Mouse (Mus musculus): ENCODE results near the gene Acaca. TPM values are rescaled to one million over a fixed set of nuclear protein-coding genes. Genes with fewer than 3 reads are reported as not detected.

The Acaca gene
- polyA plus RNA-seq, 1 experiment from 2014 or later: 22.5 TPM

- DNase-seq (ENCODE audit: low spot score): no peak
- WGBS: 67% methylated on average over 13 of the region's 13 CpGs
- H3K4me3 ChIP-seq (ENCODE audit: low read depth, low read length): no peak overlapping the region
These were observed 296.5 kb downstream of the Acaca start for GRCm38 (mm10) chr11:84425736-84426632.

GRCm38 (mm10) chr11:84426633-84426998 lies 297.1 kb downstream of the Acaca start:
- 91% methylated on average over 5 of the region's 5 CpGs for WGBS
- DNase-seq (ENCODE audit: low spot score) (no peak), ATAC-seq (replicated peaks; ENCODE audit: insufficient number of reproducible peaks, low FRiP score, low TSS enrichment, low read depth) (no peak)

More at GRCm38 (mm10) chr11:84425736-84426632, 296.5 kb downstream of the Acaca start:
- no peaks in the 10 kb centered on the region for H3K27me3 ChIP-seq (ENCODE audit: control insufficient read depth, insufficient read depth, low read length)
- no peak overlapping the region for H3K9ac ChIP-seq (replicated peaks; ENCODE audit: low read length)
- no peaks in the 10 kb centered on the region for H3K36me3 ChIP-seq (replicated peaks; ENCODE audit: control insufficient read depth, insufficient read depth, low read depth, low read length)
- H3K4me1 ChIP-seq (ENCODE audit: control insufficient read depth, insufficient read depth, low read length): no peaks in the 10 kb centered on the region
- no peaks in the 10 kb centered on the region for H3K9me3 ChIP-seq (replicated peaks; ENCODE audit: control insufficient read depth, low read length)
- no peak overlapping the region for H3K4me2 ChIP-seq (ENCODE audit: low read depth, low read length)
- H3K27ac ChIP-seq (replicated peaks; ENCODE audit: low read depth, low read length): no peak overlapping the region
- 0 out of 2 replicates have a peak, but pooled peaks have one; percentile 36 for ATAC-seq (replicated peaks; ENCODE audit: insufficient number of reproducible peaks, low FRiP score, low TSS enrichment, low read depth)

GRCm38 (mm10) chr11:84429581-84429980 lies 300.1 kb downstream of the Acaca start:
- Histone ChIP-seq H3K4me3 (ENCODE audit: low read depth, low read length) (no peak overlapping the region), H3K4me1 (ENCODE audit: control insufficient read depth, insufficient read depth, low read length) (no peaks in the 10 kb centered on the region), H3K36me3 (replicated peaks; ENCODE audit: control insufficient read depth, insufficient read depth, low read depth, low read length) (no peaks in the 10 kb centered on the region), H3K27me3 (ENCODE audit: control insufficient read depth, insufficient read depth, low read length) (no peaks in the 10 kb centered on the region), H3K27ac (replicated peaks; ENCODE audit: low read depth, low read length) (no peak overlapping the region), H3K9me3 (replicated peaks; ENCODE audit: control insufficient read depth, low read length) (no peaks in the 10 kb centered on the region), H3K9ac (replicated peaks; ENCODE audit: low read length) (no peak overlapping the region), H3K4me2 (ENCODE audit: low read depth, low read length) (no peak overlapping the region)
- 32% methylated on average over 1 of the region's 1 CpGs for WGBS
- DNase-seq (ENCODE audit: low spot score): peak; percentile 78
- peak; percentile 59; the same call in 1 of the 2 replicates for ATAC-seq (replicated peaks; ENCODE audit: insufficient number of reproducible peaks, low FRiP score, low TSS enrichment, low read depth)

More at GRCm38 (mm10) chr11:84426633-84426998, 297.1 kb downstream of the Acaca start:
- Histone ChIP-seq H3K27ac (replicated peaks; ENCODE audit: low read depth, low read length) (no peak overlapping the region), H3K4me3 (ENCODE audit: low read depth, low read length) (no peak overlapping the region), H3K9ac (replicated peaks; ENCODE audit: low read length) (no peak overlapping the region), H3K4me1 (ENCODE audit: control insufficient read depth, insufficient read depth, low read length) (no peaks in the 10 kb centered on the region), H3K4me2 (ENCODE audit: low read depth, low read length) (no peak overlapping the region), H3K27me3 (ENCODE audit: control insufficient read depth, insufficient read depth, low read length) (no peaks in the 10 kb centered on the region), H3K9me3 (replicated peaks; ENCODE audit: control insufficient read depth, low read length) (no peaks in the 10 kb centered on the region), H3K36me3 (replicated peaks; ENCODE audit: control insufficient read depth, insufficient read depth, low read depth, low read length) (no peaks in the 10 kb centered on the region)

- Histone ChIP-seq H3K9me3 (replicated peaks; ENCODE audit: control insufficient read depth, low read length) (no peaks in the 10 kb centered on the region), H3K27me3 (ENCODE audit: control insufficient read depth, insufficient read depth, low read length) (no peaks in the 10 kb centered on the region), H3K4me2 (ENCODE audit: low read depth, low read length) (no peak overlapping the region), H3K36me3 (replicated peaks; ENCODE audit: control insufficient read depth, insufficient read depth, low read depth, low read length) (no peaks in the 10 kb centered on the region), H3K9ac (replicated peaks; ENCODE audit: low read length) (no peak overlapping the region), H3K4me1 (ENCODE audit: control insufficient read depth, insufficient read depth, low read length) (no peaks in the 10 kb centered on the region), H3K4me3 (ENCODE audit: low read depth, low read length) (no peak overlapping the region), H3K27ac (replicated peaks; ENCODE audit: low read depth, low read length) (no peak overlapping the region)
- 86% methylated on average over 4 of the region's 4 CpGs for WGBS
- no peak for DNase-seq (ENCODE audit: low spot score)
- no peak for ATAC-seq (replicated peaks; ENCODE audit: insufficient number of reproducible peaks, low FRiP score, low TSS enrichment, low read depth)
These were observed 300.9 kb downstream of the Acaca start for GRCm38 (mm10) chr11:84430336-84430735.

GRCm38 (mm10) chr11:84434879-84435278 lies 305.4 kb downstream of the Acaca start:
- no peak overlapping the region for H3K4me3 ChIP-seq (ENCODE audit: low read depth, low read length)
- ATAC-seq (replicated peaks; ENCODE audit: insufficient number of reproducible peaks, low FRiP score, low TSS enrichment, low read depth) (no peak), DNase-seq (ENCODE audit: low spot score) (no peak)
- no peak overlapping the region for H3K9ac ChIP-seq (replicated peaks; ENCODE audit: low read length)
- H3K4me1 ChIP-seq (ENCODE audit: control insufficient read depth, insufficient read depth, low read length): no peaks in the 10 kb centered on the region
- H3K36me3 ChIP-seq (replicated peaks; ENCODE audit: control insufficient read depth, insufficient read depth, low read depth, low read length): no peaks in the 10 kb centered on the region
- H3K27ac ChIP-seq (replicated peaks; ENCODE audit: low read depth, low read length): no peak overlapping the region
- no peaks in the 10 kb centered on the region for H3K27me3 ChIP-seq (ENCODE audit: control insufficient read depth, insufficient read depth, low read length)
- 69% methylated on average over 6 of the region's 6 CpGs for WGBS
- no peak overlapping the region for H3K4me2 ChIP-seq (ENCODE audit: low read depth, low read length)
- H3K9me3 ChIP-seq (replicated peaks; ENCODE audit: control insufficient read depth, low read length): no peaks in the 10 kb centered on the region

- Histone ChIP-seq H3K4me3 (ENCODE audit: low read depth, low read length) (no peak overlapping the region), H3K9ac (replicated peaks; ENCODE audit: low read length) (no peak overlapping the region), H3K27ac (replicated peaks; ENCODE audit: low read depth, low read length) (no peak overlapping the region), H3K27me3 (ENCODE audit: control insufficient read depth, insufficient read depth, low read length) (no peaks in the 10 kb centered on the region), H3K36me3 (replicated peaks; ENCODE audit: control insufficient read depth, insufficient read depth, low read depth, low read length) (no peaks in the 10 kb centered on the region), H3K4me2 (ENCODE audit: low read depth, low read length) (no peak overlapping the region), H3K4me1 (ENCODE audit: control insufficient read depth, insufficient read depth, low read length) (no peaks in the 10 kb centered on the region), H3K9me3 (replicated peaks; ENCODE audit: control insufficient read depth, low read length) (no peaks in the 10 kb centered on the region)
- ATAC-seq (replicated peaks; ENCODE audit: insufficient number of reproducible peaks, low FRiP score, low TSS enrichment, low read depth): no peak
- no peak for DNase-seq (ENCODE audit: low spot score)
- WGBS: 92% methylated on average over 3 of the region's 3 CpGs
These were observed 310.9 kb downstream of the Acaca start for GRCm38 (mm10) chr11:84440402-84440801.

GRCm38 (mm10) chr11:84442554-84443331 lies 313.3 kb downstream of the Acaca start:
- Histone ChIP-seq H3K4me1 (ENCODE audit: control insufficient read depth, insufficient read depth, low read length) (no peaks in the 10 kb centered on the region), H3K27ac (replicated peaks; ENCODE audit: low read depth, low read length) (no peak overlapping the region), H3K9me3 (replicated peaks; ENCODE audit: control insufficient read depth, low read length) (no peaks in the 10 kb centered on the region), H3K27me3 (ENCODE audit: control insufficient read depth, insufficient read depth, low read length) (no peaks in the 10 kb centered on the region), H3K4me3 (ENCODE audit: low read depth, low read length) (no peak overlapping the region), H3K4me2 (ENCODE audit: low read depth, low read length) (no peak overlapping the region), H3K9ac (replicated peaks; ENCODE audit: low read length) (no peak overlapping the region), H3K36me3 (replicated peaks; ENCODE audit: control insufficient read depth, insufficient read depth, low read depth, low read length) (no peaks in the 10 kb centered on the region)
- ATAC-seq (replicated peaks; ENCODE audit: insufficient number of reproducible peaks, low FRiP score, low TSS enrichment, low read depth) (no peak), DNase-seq (ENCODE audit: low spot score) (no peak)
- 86% methylated on average over 4 of the region's 4 CpGs for WGBS

All from embryonic facial prominence, embryonic 11.5 days (tissue).